Mouse (Mus musculus) adrenal gland, postnatal 4 days (tissue): ENCODE results near the gene Celf2. TPM values are rescaled to one million over a fixed set of nuclear protein-coding genes. Genes with fewer than 3 reads are reported as not detected.
"Not testable (repeated sequence)": the region's sequence is repeated elsewhere in the genome, so short reads cannot be mapped to it uniquely, and the experiment has no call there.

Source experiments
- DNase-seq, 2 experiments: peaks; one replicate each; pipeline ENCODE4 v3.0.0; 2021 to 2022; ENCODE audit warnings: low spot score in 2 of 2, mixed read lengths in 2 of 2
- long read RNA-seq, 2 experiments: library from polyadenylated mRNA; stranded (forward); transcript quantifications; one replicate each; pipeline ENCODE4 v2.0.0; 2021
- total RNA-seq, 2 experiments: library from RNA; stranded (reverse); gene quantifications; 2 replicates each; pipeline ENCODE4 v1.2.3; 2021

Celf2 gene
- 10 to 100 TPM; 50.7 to 51.7 TPM for total RNA-seq
- long read RNA-seq, experiment 1, partial matches to known transcripts: 2 of 11 reads
- long read RNA-seq, experiment 1, other reads (novel, unspliced or antisense): 8 of 11 reads
- long read RNA-seq, experiment 2, full-length matches to known transcripts: 4 of 37 reads
- long read RNA-seq, experiment 2, partial matches to known transcripts: 7 of 37 reads
- long read RNA-seq, experiment 2, other reads (novel, unspliced or antisense): 26 of 37 reads

GRCm38 (mm10) chr2:7509463-7509862 is at the start of gene Celf2:
Celf2 (minus strand) TSS chr2:7509563.
- DNase-seq: not testable (repeated sequence)

- DNase-seq: no peak
Observed at GRCm38 (mm10) chr2:7555144-7555892, 46.0 kb upstream of the Celf2 start.

DNA sequence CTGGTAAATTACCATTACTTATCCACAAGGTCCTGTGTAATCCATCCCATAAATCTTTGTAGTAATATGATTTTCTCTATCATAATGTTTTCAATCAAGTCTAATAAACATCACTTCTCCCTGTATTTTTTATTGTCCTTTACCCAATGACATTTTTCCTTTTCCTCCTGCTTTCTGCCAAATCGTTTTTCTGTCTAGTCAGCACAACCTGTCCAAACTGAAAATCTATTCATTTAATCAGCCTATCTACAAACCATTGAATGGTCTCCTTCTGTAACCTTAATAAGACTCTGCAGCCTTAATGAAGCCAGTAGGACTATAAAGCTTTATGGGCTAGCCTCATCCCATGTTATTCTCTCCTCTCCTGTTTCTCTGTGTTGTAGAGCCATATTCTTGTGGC is 45.2 kb upstream of the Celf2 start:
- no peak for DNase-seq

DNA sequence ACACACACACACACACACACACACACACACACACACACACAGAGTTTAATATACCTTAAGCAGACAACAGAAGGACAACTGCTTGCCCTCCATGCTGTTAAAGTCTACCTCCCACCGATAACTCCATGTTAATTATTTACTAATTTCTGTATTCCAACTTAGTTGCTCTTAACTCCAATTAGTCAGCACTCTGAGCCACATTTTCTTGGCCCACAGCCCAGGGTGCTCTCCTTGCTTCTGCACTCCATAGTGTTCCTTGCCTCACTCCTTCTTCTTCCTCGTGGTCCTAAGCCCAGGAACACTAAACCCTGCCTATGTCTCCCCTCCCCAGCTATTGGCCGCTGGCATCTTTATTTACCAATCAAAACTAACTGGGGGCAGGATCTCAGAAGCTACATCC is 43.5 kb upstream of the Celf2 start:
- no peak for DNase-seq

GRCm38 (mm10) chr2:7548886-7549285 is 39.5 kb upstream of the Celf2 start:
- no peak for DNase-seq

DNA sequence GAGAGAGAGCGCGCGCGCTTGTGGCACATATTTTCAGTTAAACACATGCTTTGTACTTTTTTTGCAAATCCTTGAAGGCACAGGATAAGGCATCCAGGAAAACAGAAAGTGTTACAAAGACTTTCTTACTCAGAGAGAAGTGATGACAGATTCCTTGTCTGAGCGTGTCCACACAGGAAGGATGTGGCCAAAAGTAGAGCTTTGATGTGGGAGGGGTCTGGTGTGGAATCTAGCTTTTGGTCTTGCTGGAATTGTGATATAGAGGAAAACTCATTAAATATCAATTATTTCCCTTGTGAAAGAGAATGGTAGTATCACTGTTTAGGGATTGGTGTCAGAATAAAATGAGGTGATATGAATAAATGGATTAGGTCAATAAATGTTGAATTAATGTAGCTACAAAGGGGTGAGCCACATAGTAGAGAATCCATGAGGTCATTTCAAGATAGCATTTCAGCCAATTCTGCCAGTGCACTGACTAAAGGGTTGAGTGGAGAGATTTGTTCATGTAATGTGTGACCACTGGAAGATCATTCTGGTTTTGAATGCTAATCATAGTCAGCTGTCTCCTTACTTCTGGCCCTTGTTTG is 25.3 kb upstream of the Celf2 start:
- DNase-seq: no peak

GRCm38 (mm10) chr2:7534195-7534594 is 24.8 kb upstream of the Celf2 start:
- no peak for DNase-seq

GRCm38 (mm10) chr2:7531185-7531960 is 22.0 kb upstream of the Celf2 start:
- DNase-seq: no peak

DNA sequence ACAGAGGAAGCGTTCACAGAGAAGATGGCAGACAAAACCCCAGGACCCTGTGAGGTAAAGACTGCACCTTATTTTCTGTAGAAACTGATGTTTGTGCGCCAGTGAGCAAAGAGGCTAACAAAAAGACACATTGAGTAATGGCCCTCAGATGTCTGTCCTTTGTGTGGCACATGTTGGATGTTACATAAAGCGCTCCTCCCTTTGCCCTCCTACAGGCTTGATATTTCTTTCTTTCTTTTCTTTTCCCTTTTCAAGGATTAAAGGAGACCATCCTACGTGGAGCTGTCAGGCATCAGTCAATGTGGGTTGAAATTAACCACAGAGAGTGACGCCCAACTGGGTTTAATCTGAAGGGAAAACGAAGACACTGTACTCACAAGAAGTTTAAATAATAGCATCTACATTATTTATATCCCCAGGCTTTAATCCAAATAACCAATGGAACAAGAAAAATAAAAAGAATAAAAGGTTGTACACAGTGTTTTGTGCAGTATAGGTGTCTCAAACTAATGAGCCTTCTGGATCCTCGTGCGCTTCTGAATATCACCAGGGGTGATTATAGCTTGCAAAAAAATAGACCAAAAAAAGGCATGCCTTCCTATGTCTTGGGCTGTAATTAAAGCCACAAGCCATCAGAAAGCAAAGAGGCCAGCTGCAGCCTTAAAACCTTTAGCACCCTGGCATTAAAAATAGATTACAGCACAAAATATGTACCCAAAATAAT is 21.3 kb upstream of the Celf2 start:
- no peak for DNase-seq

DNA sequence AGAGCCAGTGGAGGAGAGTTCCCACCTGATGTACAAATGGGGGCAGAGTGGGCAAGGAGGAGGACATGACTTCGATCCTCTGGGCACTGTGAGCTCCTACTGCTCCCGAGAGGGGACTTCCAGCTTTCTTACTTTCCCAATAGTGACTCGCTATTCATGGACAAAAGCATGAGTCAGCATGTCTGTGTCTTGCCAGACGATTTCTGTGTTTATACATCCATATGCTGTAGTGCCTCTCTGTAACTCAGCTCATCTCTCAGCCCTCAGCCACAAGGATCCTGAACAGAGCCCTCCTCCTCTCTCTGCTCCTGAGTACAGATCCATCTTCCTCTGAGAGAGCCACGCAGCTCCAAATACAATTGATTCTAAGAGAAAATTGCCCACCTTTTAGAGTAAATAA is 20.3 kb upstream of the Celf2 start:
- no peak for DNase-seq

- DNase-seq: no peak
Observed at GRCm38 (mm10) chr2:7526696-7527095, 17.3 kb upstream of the Celf2 start.

- no peak for DNase-seq
Observed at GRCm38 (mm10) chr2:7519473-7519872, 10.1 kb upstream of the Celf2 start.

DNA sequence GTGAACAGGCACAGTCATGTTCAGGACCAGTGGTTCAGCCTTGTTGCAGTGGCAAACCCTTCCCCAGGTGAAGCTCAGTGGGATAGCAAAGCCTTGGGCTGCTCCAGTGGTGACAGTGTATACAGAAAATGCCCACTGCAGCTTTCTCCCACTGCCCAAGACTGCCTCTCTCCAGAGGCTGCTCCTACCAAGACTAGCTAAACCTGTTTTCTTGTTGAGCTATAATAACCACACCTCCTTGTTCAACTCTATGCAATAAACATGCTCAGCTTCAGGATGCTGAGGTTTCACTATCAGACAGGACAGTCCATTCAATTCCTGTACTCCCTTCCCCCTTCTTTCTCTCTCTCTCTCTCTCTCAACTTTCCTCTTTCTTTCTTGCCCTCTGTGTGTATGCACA is 15.9 kb downstream of the Celf2 start:
- no peak for DNase-seq

GRCm38 (mm10) chr2:7484974-7485373 is 24.4 kb downstream of the Celf2 start:
- no peak for DNase-seq

DNA sequence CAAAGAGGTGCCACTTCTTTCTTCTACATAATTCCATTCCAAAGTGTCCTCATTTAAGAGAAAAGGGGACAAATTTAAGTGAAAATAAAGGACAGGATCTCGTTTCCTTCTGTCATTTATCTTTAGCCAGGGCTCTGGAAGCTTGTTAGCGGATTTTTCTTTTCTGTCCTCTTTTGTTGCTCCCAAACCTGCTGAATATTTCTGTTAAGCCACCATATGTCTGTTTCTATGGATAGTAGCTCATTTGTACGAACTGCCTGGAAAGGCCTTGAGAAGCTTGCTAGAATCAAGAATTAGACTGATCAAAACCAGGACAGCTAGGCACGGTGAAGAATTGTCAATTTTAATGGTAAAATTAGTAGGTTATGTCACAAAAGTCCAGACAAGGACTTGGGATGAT is 27.3 kb downstream of the Celf2 start:
- no peak for DNase-seq

DNA sequence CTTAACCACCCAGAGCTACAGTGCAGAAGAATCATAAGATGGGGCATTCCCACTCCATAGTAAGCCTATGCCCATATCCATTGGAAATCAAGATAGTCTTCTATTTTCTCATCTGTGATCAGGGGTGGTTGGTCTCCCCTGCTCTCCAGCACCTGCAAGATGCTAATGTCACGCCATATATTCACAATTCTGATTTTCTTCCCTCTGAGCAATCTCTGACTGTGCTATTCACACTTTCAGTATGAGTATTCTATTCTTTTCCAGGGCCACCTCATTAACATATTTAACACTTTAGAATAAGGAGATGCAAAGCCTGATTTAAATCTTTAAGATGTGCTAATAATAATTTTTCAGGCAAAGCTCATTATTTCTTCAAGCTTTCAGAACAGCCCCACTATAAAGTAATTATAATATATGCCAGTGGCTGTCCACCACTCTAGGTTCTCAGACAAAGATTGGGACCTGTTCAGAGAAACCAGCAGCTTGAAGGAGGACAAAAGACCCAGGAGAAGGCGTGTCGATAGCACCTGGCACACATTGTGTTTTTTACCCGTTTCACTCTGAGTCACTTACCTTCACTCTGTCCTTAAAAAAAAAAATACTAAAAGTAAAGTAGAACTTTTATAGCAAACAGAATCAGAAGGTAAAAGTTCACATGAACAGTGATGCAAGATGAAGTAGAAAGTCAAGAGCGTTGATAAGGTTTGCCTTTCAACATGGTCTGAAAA is 48.9 kb downstream of the Celf2 start:
- DNase-seq: no peak

DNA sequence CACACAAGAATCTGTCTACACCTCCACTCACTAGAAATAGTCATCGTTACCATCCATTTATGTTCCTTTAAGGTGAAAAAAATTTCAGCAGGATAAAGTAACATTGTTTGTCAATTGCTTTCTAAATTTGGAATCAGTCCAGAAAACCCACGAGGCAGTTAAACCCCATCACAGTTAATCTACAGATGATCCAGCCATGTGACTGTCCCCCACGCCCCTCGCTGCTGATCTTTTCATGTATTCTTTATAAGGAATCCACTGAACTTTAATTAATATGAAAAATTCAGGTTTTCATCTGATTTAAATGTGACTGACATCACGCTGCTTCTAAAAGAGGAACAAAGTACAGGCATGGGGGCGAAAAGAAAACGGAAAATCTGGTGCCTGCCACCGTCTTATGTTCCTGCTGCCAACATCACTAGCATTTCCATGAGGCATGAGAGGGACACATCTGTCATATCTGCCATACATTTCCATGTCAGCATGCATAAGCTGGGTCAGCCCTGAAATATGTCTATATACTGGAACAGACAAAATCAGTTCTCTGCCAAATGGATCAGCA is 70.6 kb downstream of the Celf2 start:
- DNase-seq: no peak

GRCm38 (mm10) chr2:7426481-7426880 is 82.9 kb downstream of the Celf2 start:
- no peak for DNase-seq

- no peak for DNase-seq
Observed at GRCm38 (mm10) chr2:7400530-7400929, 108.8 kb downstream of the Celf2 start.

GRCm38 (mm10) chr2:7395935-7396334 is 113.4 kb downstream of the Celf2 start:
- no peak for DNase-seq
